Mouse (Mus musculus) olfactory bulb, adult 2 months (tissue): ENCODE results near the gene Gm45799.

Experiments
- CTCF ChIP-seq: fragments of 200-500 bp; IDR thresholded peaks from 2 replicates; pipeline ENCODE4 v1.5.1; 2012; ENCODE audit warnings: low read depth, mild to moderate bottlenecking, low read length, moderate library complexity; ENCODE audit not compliant: insufficient read depth
- POLR2A ChIP-seq: fragments of 200-500 bp; IDR thresholded peaks from 2 replicates; pipeline ENCODE4 v1.6.1; 2012; ENCODE audit warnings: mild to moderate bottlenecking, low read depth, low read length, moderate library complexity; ENCODE audit not compliant: insufficient read depth

- TF ChIP-seq CTCF (no peak), POLR2A (no peak)
Observed at GRCm38 (mm10) chr7:105628633-105629032, 11.7 kb upstream of the Gm45799 start.
